Mouse (Mus musculus) lung, postnatal 10 days (tissue): ENCODE results near the gene Ugt1a9.

Source experiments
- DNase-seq: peaks from one replicate; pipeline ENCODE4 v3.0.0; 2021

Ugt1a9 gene

DNA sequence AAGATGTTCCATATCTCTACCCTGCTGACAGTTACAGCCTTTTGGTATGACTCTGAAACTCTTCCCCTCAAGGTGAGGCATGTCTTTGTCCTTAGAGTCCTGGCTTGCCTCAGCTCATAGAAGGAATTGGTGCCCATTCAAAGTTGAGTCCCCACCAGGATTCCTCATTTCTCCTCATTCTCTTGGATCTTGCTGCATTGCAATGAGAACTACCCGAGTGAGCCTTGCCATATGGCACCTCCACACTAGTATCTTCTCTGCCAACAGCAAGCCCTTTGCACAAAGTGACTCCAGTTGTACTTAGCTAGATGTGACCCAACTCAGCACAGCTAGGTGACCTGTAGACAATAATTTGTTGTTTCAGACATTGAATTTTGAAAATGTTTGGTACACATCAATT lies 153.0 kb downstream of the Ugt1a9 start:
- peak; percentile 13 for DNase-seq

DNA sequence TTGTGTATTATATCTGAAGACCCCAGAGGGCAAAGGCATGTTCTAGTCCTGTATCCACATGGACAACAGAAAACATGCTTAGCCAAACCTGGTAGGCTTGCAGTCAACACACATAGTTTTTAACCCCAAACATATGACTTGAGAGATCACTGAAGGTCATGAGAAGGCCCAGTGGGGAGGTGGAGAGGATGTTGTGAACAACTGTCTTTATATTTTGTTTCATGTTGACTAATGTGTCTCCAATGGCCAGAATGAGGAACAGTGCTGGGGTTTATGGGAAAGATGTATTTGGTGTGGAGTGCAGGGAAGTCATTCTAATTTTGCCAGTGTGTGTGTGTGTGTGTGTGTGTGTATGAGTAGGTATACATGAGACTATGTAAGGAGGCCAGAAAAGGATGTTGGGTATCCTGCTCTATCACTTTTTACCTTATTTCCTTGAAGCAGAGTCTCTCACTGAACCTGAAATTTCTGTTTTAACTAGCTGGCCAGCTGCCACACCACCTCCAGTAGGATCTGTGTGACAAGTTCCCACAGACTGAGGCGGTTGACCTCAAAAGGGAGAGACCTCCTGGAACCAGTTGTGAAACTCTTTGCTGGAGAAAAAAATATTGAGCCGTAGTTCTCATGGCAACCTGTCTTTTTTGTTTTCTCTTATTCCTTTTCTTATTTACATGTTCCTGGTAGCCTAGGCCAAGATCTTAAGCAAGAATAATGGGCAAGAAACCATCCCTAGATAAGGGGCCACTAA lies 153.6 kb downstream of the Ugt1a9 start:
- DNase-seq: peak; percentile 50

DNA sequence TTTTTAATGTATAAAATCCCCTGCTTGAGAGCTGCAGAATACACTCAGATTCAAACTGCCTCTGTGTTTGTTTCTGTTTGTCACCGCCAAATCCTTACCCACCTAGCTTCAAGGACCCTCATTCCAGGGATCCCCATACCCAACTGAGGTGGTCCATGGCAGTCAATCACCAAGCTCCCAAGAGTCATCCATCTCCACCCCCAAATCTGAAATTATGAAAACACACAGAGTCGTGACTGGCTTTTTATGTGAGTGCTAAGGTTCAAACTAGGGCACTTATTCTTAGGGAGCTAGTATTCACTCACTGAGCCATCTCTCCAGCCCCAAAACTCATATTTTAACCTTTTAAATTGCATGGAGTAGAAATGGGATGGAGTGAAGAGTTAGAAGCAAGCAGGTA lies 154.7 kb downstream of the Ugt1a9 start:
- peak; percentile 6 for DNase-seq

DNA sequence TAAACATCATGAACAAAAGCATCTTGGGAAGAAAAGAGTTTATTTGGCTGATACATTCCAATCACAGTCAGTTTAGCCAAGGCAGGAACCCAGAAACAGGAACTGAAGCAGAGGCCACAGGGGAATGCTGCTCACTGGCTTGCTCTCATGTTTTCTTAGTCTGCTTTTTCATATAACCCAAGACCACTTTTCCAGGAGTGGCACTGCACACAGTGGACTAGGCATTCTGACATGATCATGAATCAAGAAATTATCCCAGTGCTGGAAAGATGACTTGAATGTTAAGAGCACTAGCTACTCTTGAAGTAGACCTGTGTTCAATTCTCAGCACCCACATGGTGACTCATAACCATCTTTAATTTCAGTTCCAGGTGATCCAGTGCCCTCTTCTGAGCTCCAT lies 155.1 kb downstream of the Ugt1a9 start:
- DNase-seq: peak; percentile 1

DNA sequence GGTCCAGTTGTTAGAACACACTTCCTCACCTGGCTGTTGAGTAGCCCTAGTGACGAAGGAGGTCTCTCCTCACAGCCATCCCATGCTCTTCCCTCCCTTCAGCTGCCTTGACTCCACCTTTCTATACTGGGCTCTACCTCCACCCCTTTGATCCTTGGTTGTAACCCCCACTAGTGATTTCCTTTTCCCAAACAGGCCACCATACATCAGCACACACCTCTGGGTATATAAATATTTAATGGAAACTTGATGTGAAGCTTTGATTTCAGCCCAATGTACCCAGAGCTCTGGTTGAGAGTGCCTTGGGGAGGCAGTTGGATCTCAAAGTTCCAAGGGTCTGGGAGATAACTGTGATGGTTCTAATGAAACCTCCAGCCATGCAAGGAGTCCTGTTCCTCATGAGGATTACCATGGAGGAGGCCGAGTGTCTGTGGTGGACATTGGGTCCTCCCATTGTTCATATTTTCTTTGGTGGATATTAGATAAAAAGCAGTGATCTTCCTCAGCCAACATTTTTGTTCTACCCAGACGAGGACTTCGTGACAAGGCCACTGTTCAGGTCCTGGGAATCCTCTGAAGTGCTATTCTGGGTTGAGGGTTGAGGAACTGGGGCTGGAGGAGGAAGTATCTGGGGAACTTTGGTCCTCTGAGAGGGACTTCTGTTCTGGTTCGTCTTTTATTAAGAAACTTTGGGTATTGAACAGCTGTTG lies 156.2 kb downstream of the Ugt1a9 start, which contains the start of gene Mroh2a:
Gene Mroh2a, plus strand, starts transcription at position 317 of the 710 bp plus-strand sequence.
- peak; percentile 7 for DNase-seq

DNA sequence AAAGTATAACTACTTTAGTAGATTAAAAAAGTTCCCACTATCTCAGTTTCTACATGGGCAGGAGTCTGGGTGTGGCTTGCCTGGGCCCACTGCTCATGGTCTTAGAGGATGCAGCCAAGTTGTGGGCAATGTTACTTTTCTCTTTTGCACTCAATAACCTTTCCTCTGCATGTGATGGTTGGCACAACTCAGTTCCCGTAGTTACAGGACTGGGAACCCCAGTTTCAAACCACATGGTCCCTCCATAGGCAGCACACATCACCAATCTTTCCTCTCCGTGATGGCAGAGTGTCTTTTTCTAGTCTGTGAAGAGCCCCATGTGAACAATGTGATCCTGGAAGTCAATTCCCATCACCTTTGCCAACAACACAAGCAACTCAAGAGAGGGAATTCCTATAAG lies 156.9 kb downstream of the Ugt1a9 start:
- peak; percentile 7 for DNase-seq

DNA sequence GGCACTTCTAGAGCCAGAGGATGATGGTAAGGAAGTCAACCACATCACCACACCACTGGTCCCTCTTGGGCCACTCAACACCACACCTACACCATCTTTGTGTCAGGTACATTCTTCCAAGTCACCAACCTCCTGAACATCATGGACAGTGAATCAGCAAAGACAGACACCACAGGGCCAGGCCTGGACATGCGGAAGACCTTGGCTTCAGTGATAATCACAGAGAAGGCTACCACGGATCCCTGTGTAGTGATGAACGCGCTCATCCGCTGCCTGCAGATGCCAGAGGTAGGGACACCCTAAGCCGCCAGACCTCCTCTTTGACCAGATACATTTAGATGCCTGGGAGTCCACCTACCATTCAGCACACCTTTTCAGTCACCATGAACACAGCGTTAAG lies 157.5 kb downstream of the Ugt1a9 start:
- DNase-seq: peak; percentile 3

DNA sequence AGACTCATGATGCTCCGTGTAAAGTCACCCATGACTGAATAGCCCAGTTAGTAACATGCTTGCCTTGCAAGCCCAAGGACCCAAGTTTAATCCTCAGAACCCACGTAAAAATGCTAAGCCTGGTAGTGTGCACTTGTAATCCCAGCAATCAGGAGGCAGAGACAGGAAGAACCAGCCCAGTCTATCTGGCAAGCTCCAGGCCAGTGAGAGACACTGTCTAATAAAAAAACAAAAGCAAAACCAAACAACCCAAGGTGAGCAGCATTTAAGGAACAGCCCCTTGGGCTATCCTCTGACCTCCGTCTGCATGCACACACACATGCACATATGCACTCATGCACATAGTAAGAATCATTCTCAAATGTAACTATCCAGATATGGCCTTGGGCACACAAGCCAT lies 159.0 kb downstream of the Ugt1a9 start:
- no peak for DNase-seq

DNA sequence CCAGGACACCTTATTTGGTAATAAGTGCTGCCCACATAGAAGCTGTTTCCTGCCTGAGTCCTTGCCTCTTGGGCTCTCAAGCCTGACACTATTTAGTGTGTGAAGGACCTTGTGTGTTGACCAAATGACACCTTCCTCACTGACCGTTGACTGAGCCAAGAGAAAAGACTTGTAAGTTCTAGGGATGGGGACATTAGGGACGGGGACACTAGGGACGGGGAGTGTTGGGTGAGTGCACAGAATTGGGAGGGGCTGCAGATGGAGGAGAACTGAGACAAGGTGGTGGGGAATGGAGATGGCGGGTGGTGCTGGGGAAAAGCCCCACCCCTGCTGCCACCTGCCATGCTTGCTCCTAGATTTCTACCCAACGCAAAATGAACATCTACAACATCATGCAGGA lies 159.4 kb downstream of the Ugt1a9 start:
- DNase-seq: no peak

DNA sequence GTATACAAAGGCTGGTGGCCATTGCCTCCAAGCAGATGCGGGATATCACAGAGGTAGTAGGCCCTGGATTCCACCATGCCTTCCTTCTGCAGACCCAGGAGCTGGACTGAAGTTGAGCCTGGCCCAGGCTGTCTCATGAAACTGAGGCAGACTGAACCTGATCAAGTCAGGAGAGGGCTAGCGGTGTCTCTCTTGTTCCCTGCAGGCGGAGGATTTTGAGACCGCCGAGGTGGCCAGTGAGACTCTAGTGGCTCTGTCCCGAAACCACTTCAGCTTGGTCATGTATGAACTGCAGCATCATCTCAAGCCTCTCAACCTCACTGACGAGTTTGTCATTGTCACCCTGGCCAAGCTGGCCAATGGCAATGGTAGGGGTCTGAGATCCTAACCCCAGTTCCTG lies 159.8 kb downstream of the Ugt1a9 start:
- no peak for DNase-seq

DNA sequence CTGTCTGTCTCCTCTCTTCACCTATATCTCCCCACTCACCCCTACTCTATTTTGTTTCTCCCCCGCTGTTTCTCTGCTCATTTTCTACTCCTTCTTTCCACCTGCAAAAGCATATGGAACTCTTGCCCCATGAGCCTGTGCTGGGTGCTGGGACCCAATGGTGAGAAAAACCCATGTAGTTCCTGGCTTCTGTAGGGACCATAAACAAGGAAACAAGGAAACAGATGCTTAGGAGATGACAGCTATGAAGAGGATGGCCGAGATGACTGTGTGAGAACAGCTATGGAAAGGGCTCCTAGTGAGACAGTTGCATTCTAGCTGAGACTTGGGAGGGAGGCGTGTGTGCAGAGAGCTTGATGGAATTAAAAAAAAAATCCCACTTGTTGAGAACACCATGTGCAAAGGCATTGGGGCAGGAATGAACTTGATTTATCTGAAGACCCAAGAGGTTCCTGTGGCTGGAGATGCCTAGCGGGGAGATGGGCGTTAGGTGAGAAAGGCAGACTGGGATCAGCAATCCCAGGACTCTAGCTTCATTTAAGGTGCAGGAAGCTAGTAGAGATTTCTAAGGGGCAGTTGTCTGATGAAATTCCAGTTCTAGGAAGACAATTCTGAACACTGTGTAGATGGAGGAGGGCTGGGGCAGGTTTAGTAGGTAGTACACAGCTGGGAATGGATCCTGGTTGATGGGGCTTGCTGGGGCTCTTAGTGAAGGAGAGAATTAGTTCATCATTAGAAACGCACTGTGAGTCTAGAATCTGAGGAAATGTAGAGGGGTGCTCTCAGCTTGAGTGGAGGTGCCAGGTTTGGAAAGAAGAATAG lies 160.6 kb downstream of the Ugt1a9 start:
- no peak for DNase-seq

DNA sequence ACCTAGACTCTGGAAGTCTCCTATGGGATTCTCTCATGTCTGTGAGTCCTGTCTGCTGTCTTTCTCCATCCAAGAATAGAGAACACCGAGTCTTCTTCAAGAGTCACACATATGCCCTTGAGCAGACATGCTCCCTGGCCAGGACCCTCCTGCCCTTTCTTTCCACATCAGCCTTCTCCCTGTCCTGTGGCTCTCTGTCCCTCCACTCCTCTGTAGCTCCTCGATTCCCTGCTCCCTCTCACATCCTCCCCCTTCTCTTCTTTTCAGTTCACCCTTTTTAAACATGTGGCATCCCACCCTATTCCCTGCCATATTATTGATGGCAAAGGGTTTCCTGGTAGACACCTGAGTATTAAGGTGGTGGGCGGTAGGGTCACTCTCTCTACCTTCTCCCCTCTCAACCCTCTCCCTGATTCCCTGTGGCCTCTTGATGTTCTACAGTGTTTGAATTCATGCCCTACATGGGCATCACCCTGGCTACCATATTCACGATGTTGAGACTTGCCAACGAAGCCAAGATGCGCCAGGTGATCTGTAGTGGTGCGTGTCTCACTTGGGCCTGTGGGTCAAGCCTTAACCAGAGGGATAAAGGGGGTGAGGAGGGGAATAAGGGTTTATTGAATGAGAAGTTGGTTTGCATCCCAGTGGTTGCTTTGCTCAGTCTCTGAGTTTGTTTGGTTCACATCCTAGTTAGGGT lies 161.4 kb downstream of the Ugt1a9 start:
- DNase-seq: no peak

DNA sequence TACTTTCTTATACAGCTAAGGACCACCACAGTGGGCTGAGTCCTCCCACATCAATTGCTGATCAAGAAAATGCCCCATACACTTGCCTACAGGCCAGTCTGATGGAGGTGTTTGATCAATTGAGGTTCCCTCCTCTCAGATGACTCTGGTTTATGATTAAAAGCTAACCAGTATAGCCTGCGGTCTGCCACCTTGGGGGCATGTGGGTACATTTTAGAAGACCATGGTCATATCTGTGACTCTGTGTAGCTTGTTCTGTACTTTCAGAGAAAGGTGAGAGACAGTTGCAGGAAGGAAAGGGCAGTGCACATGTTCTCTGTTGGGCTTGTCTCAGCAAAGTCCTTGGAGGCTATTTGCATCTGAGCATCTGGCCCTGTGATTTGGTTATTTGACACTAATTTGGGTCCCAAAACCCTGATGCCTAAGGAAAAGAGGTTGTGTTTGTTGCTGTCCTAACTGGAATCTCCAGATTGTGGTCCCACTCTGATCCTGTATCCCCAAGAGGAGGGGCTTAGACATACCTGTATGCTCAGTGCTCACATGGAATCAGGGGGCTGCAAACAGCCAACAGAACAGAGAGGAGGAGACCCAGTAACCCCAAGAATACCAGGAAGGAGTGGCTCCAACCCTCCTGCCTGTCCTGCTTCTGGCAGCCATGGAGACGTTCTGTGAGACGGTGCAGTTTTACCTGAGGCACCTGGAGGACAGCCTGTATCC lies 162.2 kb downstream of the Ugt1a9 start:
- no peak for DNase-seq

DNA sequence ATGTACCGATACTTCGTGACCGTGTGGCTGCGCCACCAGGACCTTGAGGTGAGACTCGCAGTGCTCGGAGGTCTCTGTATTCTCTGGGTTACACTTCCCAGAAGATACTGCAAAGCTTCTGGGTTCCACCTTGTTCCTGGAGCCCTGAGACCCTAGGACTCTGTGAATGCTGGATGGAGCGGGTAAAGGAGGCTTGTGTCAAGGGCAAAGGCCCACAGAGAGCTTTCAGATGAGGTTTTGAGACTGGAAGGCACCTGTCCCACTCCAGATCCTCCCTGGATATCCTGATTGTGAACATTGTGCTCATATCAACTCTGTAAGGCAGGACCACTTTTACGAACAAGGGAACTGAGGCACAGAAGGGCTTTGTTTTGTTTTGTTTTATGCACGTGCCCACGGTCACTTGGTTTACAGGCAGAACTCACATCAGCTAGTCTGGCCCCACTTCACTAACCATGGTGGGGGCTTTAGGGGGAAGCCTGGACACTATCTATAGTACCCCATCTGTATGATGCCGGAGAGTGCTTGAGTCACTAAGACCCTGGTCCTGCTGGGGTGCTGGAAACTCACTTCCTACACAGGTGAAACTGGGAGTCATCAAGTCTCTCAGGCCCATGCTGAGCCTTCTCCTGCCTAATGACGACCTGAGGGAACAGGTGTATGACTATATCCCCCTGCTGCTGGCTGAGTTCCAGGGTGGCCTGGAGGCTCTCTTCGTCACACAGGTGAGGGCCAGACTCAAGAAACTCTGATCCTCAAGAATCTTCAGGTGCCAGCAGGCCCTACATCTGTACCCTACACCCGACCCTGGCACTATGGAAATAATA lies 163.0 kb downstream of the Ugt1a9 start:
- no peak for DNase-seq

DNA sequence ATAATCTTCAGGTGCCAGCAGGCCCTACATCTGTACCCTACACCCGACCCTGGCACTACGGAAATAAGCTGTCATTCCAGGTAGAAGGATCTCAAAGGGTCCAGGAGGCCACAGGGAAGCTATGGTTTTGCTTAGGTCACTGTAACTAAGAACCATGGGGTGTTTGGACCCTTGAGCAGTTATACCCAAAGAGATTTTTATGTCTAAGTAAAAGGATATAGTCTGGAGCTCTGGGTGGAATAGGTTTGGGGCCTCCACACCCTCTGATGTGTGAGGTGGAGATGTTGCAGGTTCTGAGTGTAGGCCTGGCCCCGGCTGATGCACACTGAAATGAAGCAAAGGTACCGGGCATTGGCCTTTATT lies 163.6 kb downstream of the Ugt1a9 start:
- DNase-seq: no peak

DNA sequence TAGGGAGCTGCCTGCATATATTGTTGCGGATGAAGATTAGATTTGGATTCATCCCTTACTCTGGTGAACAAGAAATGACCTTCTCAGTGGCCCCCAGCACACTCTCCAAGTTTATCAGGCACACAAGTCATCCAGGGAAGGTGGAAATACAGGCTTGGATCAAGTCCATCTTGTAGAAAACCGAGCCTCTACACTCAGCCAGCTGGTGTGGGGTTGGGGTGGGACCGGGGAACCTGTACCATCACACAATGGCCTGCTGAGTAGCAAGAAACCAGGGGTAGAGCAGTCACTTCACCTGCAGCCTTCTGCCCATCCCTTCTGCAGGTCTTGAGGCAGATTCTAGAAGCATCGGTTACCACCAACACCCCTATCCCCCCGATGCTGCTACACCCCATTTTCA lies 164.0 kb downstream of the Ugt1a9 start:
- DNase-seq: no peak

DNA sequence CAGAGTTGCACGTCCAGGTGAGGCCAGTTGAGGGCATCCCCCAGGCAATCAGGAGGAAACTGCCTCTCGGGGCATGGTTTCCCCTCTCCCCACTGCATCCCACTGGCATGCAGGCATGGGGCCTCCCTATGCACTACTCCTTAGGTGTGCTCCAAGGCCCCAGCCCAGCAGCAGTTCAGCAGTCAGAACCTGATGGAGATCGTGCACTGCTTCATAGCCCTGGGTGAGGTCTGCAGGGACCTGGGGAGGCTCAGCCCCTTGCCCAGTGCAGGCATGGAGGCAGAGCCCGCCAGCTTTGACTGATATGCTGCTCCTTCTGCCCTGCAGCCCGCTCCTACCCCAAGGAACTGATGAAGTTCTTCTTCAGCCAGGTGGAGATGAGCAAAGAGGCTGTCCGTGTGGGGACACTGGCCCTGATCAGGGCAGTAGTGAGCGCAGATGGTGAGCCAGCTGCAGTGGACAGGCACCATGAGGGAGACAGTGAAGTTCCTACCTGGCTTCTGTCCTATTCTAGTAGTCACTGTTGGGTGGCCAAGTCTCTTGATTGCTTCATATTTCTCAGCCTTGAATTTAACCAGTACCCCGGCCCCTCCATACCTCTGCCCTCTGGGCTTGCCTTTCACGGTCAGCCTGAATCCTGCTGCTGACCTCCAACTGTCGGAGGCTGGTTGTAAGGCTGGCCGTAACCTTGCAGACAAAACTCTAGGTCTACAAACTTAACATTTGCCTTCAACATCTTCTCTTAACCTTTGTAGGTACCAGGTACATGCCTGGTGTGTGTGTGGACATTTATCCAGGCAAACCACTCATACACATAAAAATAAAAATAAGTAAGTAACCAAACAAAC lies 164.7 kb downstream of the Ugt1a9 start:
- DNase-seq: no peak

DNA sequence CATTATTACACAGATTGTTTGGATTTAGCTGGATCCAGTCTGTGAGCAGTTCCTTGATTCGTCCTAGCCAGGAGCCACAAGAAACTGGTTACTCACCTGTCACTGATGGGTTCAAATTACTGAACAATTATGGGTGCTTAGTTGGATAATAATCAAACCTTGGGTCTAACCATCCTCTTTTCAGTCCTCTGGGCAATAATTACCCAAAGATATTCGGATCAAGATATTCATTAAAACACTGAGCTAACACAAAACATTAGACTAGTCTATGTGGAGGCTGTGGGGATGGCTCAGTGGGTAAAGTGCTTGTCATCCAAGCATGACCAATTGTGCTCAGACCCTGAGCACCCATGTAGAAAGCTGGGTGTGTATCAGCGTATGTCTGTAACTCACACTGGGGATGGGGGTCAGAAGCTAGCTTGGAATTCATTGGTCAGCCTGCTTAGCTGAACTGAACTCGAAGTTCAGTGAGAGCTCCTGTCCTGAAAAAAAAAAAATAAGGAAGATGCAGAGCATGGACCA lies 165.4 kb downstream of the Ugt1a9 start:
- no peak for DNase-seq

DNA sequence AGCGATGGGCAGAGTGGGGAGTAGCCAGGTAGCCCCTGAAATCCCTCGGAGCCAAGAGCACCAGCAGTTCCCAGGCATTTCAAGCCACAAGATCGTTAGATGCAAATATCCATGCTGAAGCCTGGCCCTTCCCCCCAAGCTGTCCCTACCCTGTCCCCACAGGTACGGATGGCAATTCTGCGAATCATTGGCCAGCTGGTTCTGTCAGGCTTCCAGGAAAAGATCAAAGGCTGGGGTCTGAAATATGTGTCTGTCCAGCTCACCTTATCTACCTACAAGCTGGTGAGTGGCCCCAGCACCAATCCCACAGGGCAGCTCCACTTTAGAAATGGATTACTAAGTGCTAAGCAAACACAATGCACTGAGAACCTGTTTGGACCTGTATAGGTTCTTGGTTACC lies 166.7 kb downstream of the Ugt1a9 start:
- DNase-seq: peak; percentile 52

DNA sequence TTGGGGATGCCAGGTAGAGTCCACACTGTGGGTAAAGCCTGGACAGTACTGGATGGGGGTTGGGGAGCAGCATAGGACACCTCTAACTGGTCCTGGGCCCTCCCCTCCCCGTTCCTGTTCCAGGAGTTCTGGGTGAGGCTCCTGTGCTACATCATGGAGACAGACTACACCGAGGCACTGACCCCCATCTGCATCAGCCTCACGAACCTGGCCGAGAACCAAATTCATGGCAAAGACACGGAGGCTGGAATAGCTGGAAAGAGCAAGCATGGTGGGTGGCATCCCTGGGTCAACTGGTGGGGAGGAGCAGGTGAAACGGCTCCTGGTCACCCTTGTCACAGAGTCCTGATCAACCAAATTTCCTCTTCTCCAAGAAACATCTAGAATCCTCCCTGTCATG lies 168.2 kb downstream of the Ugt1a9 start:
- no peak for DNase-seq
